8 mouse cellular contexts compared by ENCODE assay signal in genomic region chr16:57393161-57393560, GRCm38 (mm10). TPM values are rescaled to one million over a fixed set of nuclear protein-coding genes. Genes with fewer than 3 reads are reported as not detected.
A peak's percentile ranks its signal among the peaks of the same experiment; 100 is the strongest.
DNase-seq lines count a peak whose midpoint lies in the region; ATAC-seq lines count a peak whose summit lies in the region.

No protein-coding gene starts in this region.

- H3K4me1 ChIP-seq in heart, embryonic 15.5 days (replicated peaks) = peaks cover 10% of the 10 kb centered on the region; the same call in 1 of the 2 replicates
- no peaks in the 10 kb centered on the region for H3K4me1 ChIP-seq in stomach, embryonic 16.5 days (ENCODE audit: control insufficient read depth, insufficient read depth, low read length)
- no peaks in the 10 kb centered on the region for H3K4me1 ChIP-seq in hindbrain, embryonic 10.5 days (replicated peaks)

- H3K9me3 ChIP-seq in heart, embryonic 15.5 days (replicated peaks) = no peaks in the 10 kb centered on the region
- H3K9me3 ChIP-seq in stomach, embryonic 16.5 days (replicated peaks; ENCODE audit: control insufficient read depth, low read length) = no peaks in the 10 kb centered on the region
- H3K9me3 ChIP-seq in hindbrain, embryonic 10.5 days = no peaks in the 10 kb centered on the region

- no peaks in the 10 kb centered on the region for H3K36me3 ChIP-seq in heart, embryonic 15.5 days
- H3K36me3 ChIP-seq in stomach, embryonic 16.5 days (ENCODE audit: control insufficient read depth, insufficient read depth, low read length) = no peaks in the 10 kb centered on the region
- H3K36me3 ChIP-seq in hindbrain, embryonic 10.5 days = no peaks in the 10 kb centered on the region

- no peak overlapping the region for H3K4me3 ChIP-seq in heart, embryonic 15.5 days
- no peak overlapping the region for H3K4me3 ChIP-seq in stomach, embryonic 16.5 days (replicated peaks; ENCODE audit: low read length)
- no peak overlapping the region for H3K4me3 ChIP-seq in hindbrain, embryonic 10.5 days

- no peak for ATAC-seq in heart, embryonic 15.5 days (replicated peaks; ENCODE audit: insufficient number of reproducible peaks, insufficient read depth, low FRiP score, low read depth)
- ATAC-seq in stomach, embryonic 16.5 days (ENCODE audit: insufficient read depth, low FRiP score) = no peak

- H3K27me3 ChIP-seq in heart, embryonic 15.5 days = no peaks in the 10 kb centered on the region
- H3K27me3 ChIP-seq in stomach, embryonic 16.5 days (ENCODE audit: control insufficient read depth, insufficient read depth, low read length) = no peaks in the 10 kb centered on the region
- H3K27me3 ChIP-seq in hindbrain, embryonic 10.5 days (ENCODE audit: insufficient read depth, poor library complexity, severe bottlenecking) = no peaks in the 10 kb centered on the region

- no peak overlapping the region for H3K9ac ChIP-seq in heart, embryonic 15.5 days
- no peak overlapping the region; the same call in 1 of the 2 replicates for H3K9ac ChIP-seq in stomach, embryonic 16.5 days (ENCODE audit: low read length)

- 45% methylated on average over 11 of the region's 11 CpGs for WGBS in heart, embryonic 15.5 days
- 54% methylated on average over 11 of the region's 11 CpGs for WGBS in stomach, embryonic 16.5 days
- WGBS in hindbrain, embryonic 10.5 days = 74% methylated on average over 11 of the region's 11 CpGs

- H3K4me2 ChIP-seq in heart, embryonic 15.5 days = peak overlapping the region; percentile 17
- H3K4me2 ChIP-seq in stomach, embryonic 16.5 days (ENCODE audit: low read depth, low read length) = 0 out of 2 replicates have a peak overlapping the region, but pooled peaks have one; percentile 16

- peak overlapping the region; percentile 74 for H3K27ac ChIP-seq in heart, embryonic 15.5 days
- peak overlapping the region; percentile 36 for H3K27ac ChIP-seq in stomach, embryonic 16.5 days (ENCODE audit: low read length)
- no peak overlapping the region for H3K27ac ChIP-seq in hindbrain, embryonic 10.5 days

- peak; percentile 29 for DNase-seq in urinary bladder, postnatal 14 days (ENCODE audit: low spot score)
- no peak for DNase-seq in urinary bladder, adult 2 months (ENCODE audit: low spot score)
- peak; percentile 65 to 76 for DNase-seq in kidney, postnatal 4 days
- DNase-seq in spleen, postnatal 10 days (ENCODE audit: low spot score in 2 of 2) = no peak
- no peak for DNase-seq in hindbrain, embryonic 10.5 days (ENCODE audit: low spot score)
- no peak for DNase-seq in ovary, postnatal 36 days (ENCODE audit: low spot score)

RNA-seq across cellular contexts. Expression of gene Filip1l, which starts 40.3 kb away (rescaled TPM):
- 57.1 and 66.5 TPM in 2 replicates for polyA plus RNA-seq in urinary bladder, adult 2 months (2012; rRNA removed)
- polyA plus RNA-seq in heart, embryonic 15.5 days (2015; fragmentation: Nextera tagmentation; extraction: Ambion mirVana) = 24.0 and 25.0 TPM in 2 replicates
- 56.2 and 60.3 TPM in 2 replicates for polyA plus RNA-seq in stomach, embryonic 16.5 days (2015; fragmentation: Nextera tagmentation; extraction: Ambion mirVana)
- 5.8 and 8.5 TPM in 2 replicates for polyA plus RNA-seq in hindbrain, embryonic 10.5 days (2016; fragmentation: Nextera tagmentation; extraction: Ambion mirVana)

Comparison
In these comparisons a context has a peak if more than half of its experiments do, and no peak if none do; other contexts are left out.
1. DNase-seq: peak in urinary bladder, postnatal 14 days (single experiment) and kidney, postnatal 4 days (2 of 2); none in urinary bladder, adult 2 months (single experiment), spleen, postnatal 10 days (0 of 2), hindbrain, embryonic 10.5 days (single experiment) and ovary, postnatal 36 days (single experiment).